Mouse (Mus musculus) CD4-positive, CD25-positive, alpha-beta regulatory T cell, adult 2 months (primary cell): ENCODE data around the gene Tmem89.
A peak's percentile ranks its signal among the peaks of the same experiment; 100 is the strongest.

Source experiments
- DNase-seq: peaks from one replicate; pipeline ENCODE4 v3.0.0-alpha.2; 2012; ENCODE audit warnings: low read depth, low spot score

Gene Tmem89

DNA sequence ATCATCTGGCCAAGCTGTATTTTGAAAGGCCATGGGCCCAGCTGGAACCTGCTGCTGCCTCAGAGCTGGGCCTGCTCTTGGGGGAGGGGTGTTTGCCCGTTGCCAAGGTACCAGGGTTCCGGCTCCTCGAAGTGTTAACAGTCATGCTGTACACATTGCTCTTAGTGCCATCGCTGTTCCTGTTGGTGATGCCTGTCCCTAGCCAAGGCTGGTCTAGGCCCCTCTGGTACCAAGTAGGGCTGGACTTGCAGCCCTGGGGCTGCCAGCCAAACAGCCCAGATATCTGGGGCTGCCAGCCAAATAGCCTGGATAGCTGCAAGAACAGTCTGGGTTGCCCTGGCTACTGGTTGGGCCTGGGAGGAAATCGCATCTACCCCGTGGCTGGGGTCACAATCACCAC is at the start of gene Tmem89:
TSS of gene Tmem89 (plus strand) at position 129 of the 400 bp plus-strand sequence.
- DNase-seq: no peak

DNA sequence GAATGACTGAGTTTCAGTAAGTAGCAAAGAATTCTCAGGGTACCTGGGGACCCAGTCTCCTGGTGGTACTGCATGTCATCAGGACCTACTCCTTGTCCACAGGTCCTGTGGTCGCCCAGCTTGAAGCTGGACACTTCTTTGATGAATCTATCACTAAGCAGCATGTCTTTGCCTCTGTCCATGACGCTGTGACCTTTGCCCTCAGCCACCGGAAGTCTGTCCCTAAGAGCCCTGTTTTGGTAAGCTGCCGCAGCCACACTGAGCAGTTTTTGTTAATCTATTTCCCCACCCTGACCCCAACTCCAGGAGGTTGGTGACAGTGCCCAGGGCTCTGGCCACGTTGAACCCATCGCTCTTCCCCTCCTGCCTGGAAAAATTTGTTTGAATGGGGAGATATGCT is 2.1 kb upstream of the Tmem89 start:
- no peak for DNase-seq

DNA sequence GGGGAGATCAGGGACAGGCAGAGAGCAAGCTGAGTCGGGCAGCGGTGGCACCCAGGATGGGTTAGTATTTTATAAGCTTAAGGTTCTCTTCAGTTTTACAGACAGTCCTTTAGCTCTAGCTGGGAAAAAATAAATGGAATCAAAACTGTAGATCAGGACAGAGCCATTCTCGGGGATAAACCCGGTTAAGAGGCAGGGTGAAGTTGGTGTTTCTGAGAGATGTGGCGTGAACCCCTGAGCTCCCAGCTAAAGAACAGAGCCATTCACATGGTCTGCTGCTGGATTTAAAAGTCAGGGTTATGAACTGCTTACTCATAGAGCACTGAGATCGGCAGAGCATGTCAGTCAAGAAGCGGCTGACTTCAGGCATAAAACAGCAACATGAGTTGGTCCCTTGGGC is 1.3 kb upstream of the Tmem89 start:
- no peak for DNase-seq

DNA sequence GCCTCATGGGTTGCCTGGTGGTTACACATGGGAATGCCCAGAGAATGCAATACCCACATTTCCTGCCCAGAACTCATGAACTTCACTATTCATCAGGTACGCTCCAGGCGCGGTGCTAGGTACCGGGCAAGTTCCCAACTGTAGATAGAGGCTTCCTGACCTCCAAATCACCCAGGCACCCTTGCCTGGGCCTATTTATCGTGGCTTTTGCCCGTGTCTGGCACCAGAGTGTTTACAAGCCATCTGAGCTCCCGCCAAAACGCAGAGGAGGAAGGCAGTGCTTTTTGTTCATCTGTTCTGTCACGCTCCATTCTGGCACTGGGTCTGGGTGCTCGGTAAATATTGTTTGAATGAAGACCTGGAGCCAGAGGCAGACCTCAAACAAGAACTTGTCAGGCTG is 798 bp upstream of the Tmem89 start:
- no peak for DNase-seq

DNA sequence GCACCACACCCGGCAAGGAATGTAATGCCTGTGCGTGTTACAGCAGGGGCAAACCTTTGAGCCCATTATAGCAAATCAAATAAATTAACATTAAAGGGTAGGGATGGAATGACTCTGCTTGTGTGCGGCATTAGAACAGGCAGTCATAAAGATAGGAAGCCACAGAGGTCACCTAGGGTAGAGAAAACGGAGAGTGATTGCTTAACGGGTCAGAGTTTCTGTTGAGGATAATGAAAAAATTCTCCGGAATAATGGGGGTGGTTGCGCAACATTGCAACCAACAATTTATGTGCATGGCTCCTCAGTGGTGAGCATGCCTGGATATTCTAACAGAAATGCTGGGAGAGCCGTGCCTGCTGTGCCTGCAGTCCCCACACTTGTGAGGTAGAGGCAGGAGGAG is 11.5 kb downstream of the Tmem89 start:
- DNase-seq: no peak

DNA sequence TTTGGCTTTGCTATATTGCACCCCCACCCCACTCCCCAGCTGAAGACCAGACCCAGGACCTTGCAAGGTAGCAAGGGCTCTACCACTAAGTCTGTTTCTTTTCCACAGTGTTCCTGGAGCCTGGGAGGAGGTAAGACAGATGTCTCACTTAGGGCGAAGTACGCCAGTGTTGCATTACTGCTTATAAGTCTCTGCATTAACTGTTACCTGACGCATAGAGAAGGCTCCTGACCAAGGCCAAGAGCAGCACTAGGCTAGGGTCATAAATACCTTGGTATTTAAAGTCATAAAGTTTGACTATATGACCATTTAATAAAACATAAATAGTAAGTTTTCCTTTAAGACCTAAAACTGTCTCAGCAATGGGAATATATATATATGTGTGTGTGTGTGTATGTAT is 14.0 kb downstream of the Tmem89 start:
- no peak for DNase-seq

DNA sequence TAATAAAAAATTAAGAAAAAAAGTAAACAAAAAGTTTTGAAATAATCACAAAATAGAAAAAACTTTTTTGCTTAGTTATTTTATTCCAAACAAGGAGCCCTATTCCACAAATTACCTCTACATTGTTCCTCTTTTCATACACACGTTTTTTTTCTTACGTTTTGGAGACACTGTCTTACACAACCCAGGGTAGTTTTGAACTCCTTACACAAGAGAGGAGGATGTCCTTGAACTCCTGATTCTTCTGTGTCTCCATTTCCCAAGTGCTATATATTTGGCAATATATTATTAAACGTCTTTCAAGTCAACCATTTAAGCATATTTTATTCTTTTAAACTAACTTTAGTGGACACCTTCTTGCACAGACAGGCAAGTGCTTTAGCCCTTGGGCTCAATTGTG is 21.6 kb downstream of the Tmem89 start:
- no peak for DNase-seq

DNA sequence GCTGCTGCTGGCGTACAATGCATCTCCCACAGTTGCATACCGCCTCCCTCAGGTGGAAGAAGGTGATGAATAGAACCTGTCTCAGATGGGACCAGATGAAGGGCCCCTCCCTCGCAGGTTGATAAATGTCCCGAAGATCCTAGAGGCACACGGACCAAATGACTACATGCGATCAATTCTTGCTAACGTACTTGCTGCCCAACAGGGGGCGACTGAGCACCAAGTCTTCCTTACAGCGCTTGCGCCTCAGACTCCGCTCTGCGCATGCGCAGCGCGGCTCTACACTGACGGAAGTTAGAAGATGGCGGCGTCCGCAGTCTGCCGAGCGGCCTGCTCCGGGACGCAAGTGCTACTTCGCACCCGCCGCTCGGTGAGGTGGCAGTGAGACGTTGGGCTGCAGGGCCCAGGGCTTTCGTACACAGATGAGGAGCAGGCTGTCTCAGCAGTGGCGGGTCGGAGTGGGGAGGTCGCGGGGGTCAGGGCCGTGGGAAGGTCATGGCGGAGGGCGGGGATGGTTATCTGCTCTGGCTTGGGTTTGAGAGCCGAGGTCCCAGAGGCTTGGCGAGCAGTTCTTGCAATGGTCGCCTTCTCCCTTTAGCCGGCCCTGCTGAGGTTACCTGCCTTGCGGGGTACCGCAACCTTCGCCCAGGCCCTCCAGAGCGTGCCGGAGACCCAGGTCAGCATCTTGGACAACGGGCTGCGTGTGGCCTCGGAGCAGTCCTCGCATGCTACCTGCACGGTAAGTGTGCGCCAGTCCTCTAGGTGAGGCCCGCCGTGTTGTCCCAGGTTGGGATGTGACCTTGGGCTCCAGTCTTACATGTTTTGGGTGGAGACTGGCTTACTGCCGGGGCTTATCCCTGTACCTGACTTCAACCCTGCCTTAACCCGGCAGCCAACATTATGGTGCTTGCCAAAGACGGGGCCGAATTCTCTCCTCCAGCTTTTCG is 22.3 kb downstream of the Tmem89 start, which contains the start of gene Uqcrc1:
TSS of gene Uqcrc1 (plus strand) at position 216 of the 947 bp plus-strand sequence.
- peak; percentile 100 for DNase-seq

DNA sequence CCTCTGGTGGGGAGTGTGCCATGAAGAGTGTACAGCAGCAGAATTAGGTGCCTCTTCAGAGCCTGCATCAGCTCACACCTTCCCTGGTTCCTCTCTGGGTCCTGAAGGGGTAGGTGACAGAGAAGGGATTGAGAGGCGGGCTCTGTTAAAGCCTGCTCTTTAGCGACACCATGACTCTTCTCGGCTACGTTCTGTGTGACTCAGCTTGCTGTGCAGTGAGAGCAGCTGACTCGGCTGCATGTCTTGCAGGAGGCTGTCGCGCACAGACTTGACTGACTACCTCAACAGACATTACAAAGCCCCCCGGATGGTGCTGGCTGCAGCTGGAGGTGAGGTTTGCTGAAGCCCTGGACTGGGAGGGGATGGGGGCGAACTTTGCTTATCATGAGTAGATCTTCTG is 30.7 kb downstream of the Tmem89 start:
- no peak for DNase-seq

DNA sequence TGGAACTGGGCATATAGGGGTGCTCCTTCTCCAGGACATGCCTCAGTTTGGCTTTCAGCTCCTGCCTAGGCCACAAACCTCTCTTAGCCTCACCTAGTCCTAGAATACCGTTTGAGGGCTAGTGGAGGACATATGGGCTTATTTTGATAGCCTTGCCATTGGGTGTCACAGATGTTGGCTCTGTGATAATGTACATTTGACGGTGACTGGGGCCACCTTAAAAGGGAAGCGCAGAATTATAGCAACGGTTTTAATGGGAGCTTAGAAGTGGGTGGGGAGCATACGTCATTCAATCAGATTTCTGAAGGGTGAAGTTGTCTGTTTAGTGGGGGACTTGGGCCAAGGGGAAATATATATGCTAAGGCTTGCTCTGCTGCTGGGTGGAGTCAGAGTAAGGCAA is 31.2 kb downstream of the Tmem89 start:
- no peak for DNase-seq

DNA sequence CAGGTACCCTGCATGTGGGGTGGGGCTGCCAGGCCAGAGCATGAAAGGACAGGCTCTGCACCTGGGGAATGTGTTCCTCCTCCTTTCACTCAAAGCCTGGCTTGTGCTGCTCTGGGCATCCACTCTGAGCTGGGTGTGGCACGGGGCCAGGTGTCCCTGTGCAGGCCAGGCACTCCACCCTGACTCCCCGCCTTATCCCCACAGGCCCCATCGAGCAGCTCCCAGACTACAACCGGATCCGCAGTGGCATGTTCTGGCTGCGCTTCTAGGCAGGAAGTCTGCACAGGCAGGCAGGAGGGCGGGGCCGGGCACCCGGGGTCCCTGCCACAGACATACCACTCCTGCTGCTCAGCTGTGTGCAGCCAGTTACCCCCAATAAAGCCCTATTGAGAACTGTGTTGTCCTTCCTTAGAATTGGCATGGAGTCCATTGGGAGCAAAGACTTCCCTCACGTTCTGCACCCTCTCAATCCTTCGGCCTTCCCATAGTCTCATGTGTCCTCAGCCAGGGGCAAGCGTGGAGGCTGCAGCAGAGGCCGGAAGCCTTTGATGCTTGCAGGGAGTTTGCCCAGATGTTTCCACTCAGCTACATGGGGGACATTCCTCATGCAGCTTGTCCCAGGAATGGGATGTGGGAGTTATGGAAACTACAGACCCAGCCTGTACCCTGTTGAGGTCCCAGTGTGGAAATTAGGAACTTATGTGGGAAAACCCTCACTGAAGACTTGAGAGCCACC is 35.0 kb downstream of the Tmem89 start:
- no peak for DNase-seq

DNA sequence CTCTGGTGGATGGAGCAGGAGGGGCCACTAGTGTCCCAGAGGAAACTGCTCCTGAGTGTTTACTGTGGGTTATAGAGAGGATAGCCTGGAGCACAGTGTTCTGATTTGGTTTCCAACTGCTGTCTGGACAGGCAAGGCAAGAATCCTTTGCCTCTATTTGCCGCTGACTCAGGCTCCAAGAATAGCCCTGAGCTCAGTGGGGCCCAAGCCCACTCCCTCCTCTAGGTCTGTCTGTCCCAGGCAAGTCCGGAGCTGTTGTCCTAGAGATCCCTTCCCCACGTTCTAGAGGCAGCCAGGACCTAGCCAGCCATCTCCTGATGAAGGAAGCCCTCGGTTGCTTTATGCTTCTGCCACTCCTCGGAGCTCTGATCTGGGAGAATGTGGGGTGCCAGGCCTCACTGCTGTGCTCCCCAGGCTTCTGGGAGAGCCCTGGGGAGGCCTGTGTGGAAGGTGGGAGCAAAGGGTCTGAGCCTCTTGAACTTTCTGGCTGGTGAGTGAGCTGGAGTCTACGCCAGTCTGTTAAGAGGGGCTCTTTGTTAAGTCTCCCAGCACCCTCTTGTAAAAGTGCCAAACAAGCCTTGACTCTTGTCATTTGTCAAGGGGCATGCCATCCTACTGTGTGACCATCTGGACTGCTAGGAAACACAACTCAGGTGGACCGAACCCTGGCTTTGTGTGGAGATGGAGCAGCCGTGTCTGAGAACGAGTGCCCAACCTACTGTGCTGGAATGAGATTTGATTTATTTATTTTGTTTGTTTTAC is 35.7 kb downstream of the Tmem89 start:
- DNase-seq: no peak

DNA sequence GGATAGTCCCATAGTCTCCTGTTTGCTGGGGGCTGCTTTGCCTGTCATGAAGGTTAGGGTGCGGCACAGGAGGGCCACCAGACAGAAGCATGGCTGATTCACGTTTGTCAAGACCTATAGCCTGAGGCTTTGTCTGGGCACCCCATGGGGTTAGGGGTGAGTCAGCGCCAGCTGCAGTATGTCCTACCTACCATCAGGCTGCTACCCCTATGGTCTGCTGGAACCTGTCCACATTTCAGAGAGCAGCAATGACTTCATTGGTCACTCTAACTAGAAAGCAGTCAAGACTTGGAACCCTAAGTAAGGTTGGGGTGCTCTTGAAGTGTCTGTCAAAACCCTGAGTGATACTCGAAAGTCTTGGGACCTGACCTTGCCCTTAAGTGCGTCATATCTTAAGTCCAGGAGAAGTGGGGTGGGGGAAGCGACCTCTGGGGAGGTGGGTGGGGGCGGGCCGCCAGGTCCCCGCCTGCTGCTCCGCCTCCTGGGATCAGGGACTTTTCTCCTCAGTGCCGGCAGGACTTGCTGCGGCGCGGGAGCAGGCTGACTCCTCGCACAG is 38.7 kb downstream of the Tmem89 start, which contains the start of gene Col7a1:
TSS of gene Col7a1 (plus strand) at position 506 of the 556 bp plus-strand sequence.
- no peak for DNase-seq

DNA sequence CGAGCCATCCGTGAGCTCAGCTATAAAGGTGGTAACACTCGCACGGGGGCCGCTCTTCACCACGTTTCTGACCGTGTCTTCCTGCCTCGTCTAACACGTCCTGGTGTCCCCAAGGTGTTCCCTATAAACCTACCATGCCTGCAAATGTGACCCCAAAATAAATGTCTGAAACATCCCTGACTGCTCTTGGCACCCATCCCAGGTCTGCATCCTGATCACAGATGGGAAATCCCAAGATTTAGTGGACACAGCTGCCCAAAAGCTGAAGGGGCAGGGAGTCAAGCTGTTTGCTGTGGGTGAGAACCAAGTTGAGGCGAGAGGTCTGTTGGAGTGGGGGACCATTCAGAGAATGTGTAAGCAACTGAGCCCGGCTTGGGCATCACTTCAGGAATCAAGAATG is 40.8 kb downstream of the Tmem89 start:
- DNase-seq: no peak

DNA sequence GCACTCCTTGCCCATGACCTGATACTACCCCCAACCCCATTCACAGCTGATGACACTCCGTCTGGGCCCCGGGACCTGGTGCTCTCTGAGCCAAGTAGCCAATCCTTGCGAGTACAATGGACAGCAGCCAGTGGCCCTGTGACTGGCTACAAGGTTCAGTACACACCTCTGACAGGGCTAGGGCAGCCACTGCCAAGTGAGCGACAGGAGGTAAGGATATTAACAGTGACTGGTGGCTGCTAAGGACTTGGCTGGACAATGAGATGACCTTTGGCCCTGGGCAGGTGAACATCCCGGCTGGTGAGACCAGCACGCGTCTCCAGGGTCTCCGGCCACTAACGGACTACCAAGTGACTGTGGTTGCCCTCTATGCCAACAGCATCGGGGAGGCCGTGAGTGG is 41.4 kb downstream of the Tmem89 start:
- no peak for DNase-seq

DNA sequence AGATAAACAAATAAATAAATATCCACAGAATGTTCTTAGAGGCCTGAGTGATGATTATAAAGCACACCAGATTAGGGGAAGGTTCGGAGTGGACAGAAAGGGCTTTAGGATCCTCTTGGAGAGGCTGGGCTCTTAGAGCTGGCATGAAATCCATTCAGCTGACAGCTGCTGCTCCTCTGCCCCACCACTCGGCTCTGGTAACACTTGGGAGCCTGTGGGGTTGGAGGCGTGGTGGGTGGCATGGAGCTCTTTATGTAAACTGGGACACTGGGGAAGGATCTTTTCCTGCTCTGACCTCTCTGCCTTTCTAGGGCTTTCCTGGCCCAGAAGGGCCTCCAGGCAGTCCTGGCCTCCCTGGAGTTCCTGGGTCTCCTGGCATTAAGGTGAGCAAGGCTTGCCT is 49.2 kb downstream of the Tmem89 start:
- no peak for DNase-seq

DNA sequence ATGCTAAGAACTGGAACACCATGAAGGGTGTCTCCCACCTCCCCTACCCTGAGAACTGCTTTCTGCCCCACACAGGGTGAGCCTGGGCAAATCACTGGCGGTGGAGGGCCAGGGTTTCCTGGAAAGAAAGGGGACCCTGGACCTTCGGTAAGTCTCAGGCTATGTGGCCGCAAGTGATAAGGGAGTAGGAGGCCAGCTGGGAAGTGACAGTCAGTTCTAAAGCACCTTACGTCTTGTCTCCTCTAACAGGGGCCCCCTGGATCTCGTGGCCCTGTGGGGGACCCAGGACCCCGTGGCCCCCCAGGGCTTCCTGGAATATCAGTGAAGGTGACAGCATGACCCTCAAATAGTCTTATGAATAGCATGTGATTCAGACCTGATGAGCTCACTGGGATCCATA is 49.9 kb downstream of the Tmem89 start:
- no peak for DNase-seq
